Mouse (Mus musculus) heart, adult 18-20 months (tissue): Measurements from ENCODE around the gene Olfr601. TPM values are rescaled to one million over a fixed set of nuclear protein-coding genes. Genes with fewer than 3 reads are reported as not detected.
"Not testable (repeated sequence)": the region's sequence is repeated elsewhere in the genome, so short reads cannot be mapped to it uniquely, and the experiment has no call there.

Experiments
- DNase-seq, 2 experiments: peaks; one replicate each; pipeline ENCODE4 v3.0.0; 2021 to 2022; ENCODE audit warnings: mixed read lengths in 1 of 2
- long read RNA-seq, 2 experiments: library from polyadenylated mRNA; stranded (forward); transcript quantifications; one replicate each; pipeline ENCODE4 v2.0.0; 2021
- total RNA-seq, 2 experiments: library from RNA; stranded (reverse); gene quantifications; 2 replicates each; pipeline ENCODE4 v1.2.3; 2021

Gene Olfr601
- not detected for total RNA-seq
- long read RNA-seq, experiment 1: 0 reads
- long read RNA-seq, experiment 2: 0 reads

DNA sequence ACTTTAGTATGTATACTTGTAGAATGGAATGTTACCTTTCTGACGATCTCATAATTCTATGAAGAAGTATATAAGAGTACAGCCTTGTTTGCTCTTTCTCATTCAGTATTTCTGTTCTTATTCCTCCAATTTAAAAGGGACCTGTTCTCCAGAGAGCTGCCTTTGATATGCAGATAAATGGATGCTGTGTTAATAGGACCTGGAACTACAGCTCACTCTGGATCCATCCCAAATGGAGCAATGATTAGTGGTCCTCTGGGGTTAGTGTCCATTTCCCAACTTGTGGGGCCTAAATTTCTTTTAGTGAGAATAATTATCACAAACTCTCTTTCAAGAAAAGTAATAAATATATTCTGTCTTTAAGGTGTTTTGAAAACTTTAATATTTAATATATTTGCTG, at the start of gene Olfr601:
TSS of gene Olfr601 (minus strand) at position 101 of the 400 bp plus-strand sequence.
- no peak for DNase-seq

DNA sequence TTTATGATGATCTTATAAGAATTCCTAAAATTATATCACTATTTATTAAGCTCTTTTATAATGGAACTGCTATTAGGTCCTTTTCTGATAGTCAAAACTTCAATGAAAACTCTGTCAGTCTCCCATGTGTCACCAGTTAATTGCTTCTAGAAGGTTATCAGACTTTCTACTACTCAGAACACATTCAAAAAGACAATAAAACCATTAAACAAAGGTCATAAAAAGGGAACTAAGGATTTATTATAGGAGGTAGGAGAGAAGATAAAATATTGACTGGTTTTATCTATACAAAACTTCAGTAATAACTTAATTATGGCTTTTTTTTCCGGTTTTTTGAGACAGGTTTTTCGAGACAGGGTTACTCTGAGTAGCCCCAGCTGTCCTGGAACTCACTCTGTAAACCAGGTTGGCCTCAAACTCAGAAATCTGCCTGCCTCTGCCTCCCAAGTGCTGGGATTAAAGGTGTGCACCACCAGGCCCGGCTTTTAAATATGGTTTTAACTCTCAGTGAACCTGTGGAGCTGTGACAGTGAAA, 44.1 kb upstream of the Olfr601 start:
- DNase-seq: not testable (repeated sequence)

DNA sequence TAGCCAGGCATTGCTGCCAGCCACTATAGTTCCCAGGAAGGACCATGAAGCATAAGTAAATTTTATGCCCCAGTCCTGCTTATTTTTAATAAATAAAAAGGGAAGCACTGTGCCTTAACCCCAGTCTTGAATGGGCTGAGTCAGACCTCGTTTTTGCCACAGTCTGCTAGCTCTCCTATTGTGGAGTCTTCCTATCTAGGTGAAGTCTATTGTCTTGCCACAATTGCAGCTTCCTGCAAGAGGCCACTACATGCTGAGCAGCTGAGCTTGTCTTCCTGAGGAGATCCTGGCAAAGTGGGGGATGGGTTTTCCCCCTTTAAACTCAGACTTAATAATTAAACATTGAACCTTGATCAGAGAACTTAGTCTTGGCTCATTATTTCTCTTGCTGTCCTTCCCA, 36.5 kb upstream of the Olfr601 start:
- DNase-seq: no peak

DNA sequence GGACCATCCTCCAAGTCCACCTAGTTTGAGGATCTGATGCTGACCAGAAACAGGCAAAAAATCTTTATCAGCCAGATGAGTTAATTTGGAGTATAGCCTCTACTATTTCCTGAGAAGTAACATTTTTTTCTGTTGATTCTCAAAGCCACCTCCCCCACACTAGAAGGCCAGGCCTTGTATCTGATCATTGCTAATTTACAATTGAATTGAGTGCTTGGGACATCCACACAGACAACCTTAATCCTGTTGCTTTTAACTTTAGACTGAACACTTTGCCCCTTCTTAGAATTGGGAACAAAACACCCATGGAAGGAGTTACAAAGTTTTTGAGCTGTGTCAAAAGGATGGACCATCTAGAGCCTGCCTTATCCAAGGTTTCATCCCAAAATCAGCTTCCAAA, 35.3 kb upstream of the Olfr601 start:
- DNase-seq: no peak

DNA sequence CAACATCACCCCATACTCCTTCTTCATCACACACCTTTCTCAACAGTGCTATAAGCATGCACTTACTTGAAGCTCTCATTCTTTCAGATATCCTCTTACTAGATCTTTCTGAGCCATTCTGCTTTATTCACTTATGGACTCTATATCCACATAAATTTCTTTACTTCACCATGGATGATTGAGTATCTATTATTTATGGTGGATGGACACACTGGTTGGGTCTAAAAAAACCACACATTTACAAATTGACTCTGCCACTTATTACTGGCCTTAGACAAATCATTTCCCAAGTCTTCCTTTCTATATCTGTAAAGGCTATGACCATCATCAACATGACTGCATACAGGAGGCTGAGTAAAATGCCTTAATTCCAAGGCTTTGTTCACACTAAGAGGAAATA, 23.6 kb upstream of the Olfr601 start, which contains the start of gene Olfr603:
TSS of gene Olfr603 (minus strand) at position 101 of the 400 bp plus-strand sequence.
- DNase-seq: no peak

DNA sequence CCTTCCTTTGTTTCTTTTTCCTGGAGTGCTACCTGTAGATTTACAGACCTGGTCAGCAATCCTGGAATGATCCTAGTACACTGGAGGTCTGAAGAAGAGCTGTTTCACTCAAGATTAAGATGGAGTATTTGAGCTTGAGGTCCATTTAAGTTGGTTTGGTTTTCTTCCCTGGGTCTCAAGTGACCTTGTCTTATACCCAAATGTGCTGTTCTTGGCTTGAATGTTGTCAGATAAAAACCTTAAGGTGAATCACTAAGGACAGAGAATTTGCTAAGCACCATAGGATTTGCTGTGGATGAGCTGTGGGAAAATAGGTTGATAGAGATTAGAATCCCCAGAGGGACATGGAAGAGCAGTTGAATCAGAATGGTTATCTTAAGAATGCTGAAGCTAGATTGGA, 12.9 kb downstream of the Olfr601 start, which contains the start of gene Olfr600:
TSS of gene Olfr600 (minus strand) at position 101 of the 400 bp plus-strand sequence.
- no peak for DNase-seq

DNA sequence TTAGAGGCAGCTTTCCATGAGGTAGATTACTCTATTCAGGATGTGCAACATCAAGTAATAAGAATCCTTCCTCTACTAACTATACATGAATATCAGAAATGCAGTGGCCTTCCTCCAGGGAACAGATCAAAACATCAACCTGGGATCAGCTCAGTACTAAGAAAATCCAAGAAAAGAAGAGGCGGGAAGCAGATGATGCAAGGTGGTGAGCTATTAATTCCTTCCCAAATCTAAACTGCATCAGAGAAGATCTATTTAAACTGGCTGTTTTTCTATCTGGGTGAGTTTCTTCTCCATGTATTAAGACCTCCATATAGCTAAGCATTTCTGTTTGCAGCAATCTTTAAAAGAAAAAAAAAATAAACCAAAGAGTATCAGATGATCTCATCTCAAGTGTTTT, 26.8 kb downstream of the Olfr601 start, which contains the start of gene Olfr599:
TSS of gene Olfr599 (plus strand) at position 301 of the 400 bp plus-strand sequence.
- no peak for DNase-seq

DNA sequence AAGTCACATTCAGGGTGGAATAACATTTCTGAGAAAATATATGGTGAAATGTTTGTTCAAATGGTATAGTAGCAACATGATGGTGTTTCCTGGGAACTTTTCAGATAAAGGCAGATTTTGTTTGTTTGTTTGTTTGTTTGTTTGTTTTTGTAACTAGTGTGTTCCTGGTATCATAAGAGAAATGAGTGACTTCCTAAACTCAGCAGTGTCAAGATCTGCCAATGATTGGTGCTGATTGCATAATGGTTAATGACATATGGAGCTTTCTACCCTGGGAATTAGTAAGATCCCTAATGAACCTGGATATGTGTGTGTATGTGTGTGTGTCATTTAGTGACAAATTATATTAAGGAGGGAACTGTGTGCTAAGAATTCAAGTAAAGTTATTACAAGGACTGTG, 39.2 kb downstream of the Olfr601 start, which contains the start of gene Olfr598:
TSS of gene Olfr598 (plus strand) at position 301 of the 400 bp plus-strand sequence.
- DNase-seq: no peak

DNA sequence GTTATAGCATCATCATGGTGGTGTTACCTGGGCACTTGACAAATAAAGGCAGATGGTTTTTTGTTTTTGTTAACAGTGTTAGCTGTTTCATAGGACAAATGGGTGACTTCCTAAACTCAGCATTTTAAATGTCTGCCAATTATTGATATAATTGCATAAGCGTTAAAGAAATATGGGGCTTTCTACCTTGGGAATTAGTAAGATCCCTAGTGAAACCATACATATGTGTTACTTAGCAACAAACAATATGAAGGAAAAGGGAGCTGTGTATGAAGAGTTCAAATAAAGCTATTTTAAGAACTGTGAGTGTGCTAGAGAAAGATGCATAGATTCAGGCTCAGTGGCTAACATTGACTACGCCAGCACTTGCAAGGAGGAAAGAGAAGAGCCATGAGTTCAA, 46.4 kb downstream of the Olfr601 start, which contains the start of gene Olfr597:
TSS of gene Olfr597 (plus strand) at position 301 of the 400 bp plus-strand sequence.
- not testable (repeated sequence) for DNase-seq

Other genes starting within 250 kb of the Olfr601 start
- gene Olfr586, start 237.0 kb downstream of the Olfr601 start, total RNA-seq: not detected
- gene Olfr588-ps1, start 221.8 kb downstream of the Olfr601 start, total RNA-seq: not detected
- gene Olfr589, start 206.3 kb downstream of the Olfr601 start, total RNA-seq: not detected
- gene Olfr591, start 184.3 kb downstream of the Olfr601 start, total RNA-seq: not detected
- gene Olfr592, start 177.9 kb downstream of the Olfr601 start, total RNA-seq: not detected
- gene Olfr593, start 150.8 kb downstream of the Olfr601 start, total RNA-seq: not detected
- gene Olfr594, start 145.7 kb downstream of the Olfr601 start, total RNA-seq: not detected
- gene Usp17ld, start 110.2 kb downstream of the Olfr601 start, total RNA-seq: not detected
- not detected for gene Olfr596, start 57.0 kb downstream of the Olfr601 start, total RNA-seq
- not detected for gene Olfr597, start 46.3 kb downstream of the Olfr601 start, total RNA-seq
- not detected for gene Olfr598, start 39.1 kb downstream of the Olfr601 start, total RNA-seq
- gene Olfr599, start 26.7 kb downstream of the Olfr601 start, total RNA-seq: not detected
- gene Olfr600, start 13.0 kb downstream of the Olfr601 start, total RNA-seq: not detected
- gene Olfr603, start 23.5 kb upstream of the Olfr601 start, total RNA-seq: not detected
- gene Usp17lc, start 52.4 kb upstream of the Olfr601 start, total RNA-seq: not detected
- gene Olfr605, start 82.8 kb upstream of the Olfr601 start, total RNA-seq: not detected
- not detected for gene Olfr606, start 86.4 kb upstream of the Olfr601 start, total RNA-seq
- not detected for gene Olfr607, start 101.5 kb upstream of the Olfr601 start, total RNA-seq
- not detected for gene Olfr608, start 107.2 kb upstream of the Olfr601 start, total RNA-seq
- gene Olfr609, start 135.4 kb upstream of the Olfr601 start, total RNA-seq: not detected
- gene Olfr610, start 149.5 kb upstream of the Olfr601 start, total RNA-seq: not detected
- gene Olfr611, start 158.2 kb upstream of the Olfr601 start, total RNA-seq: not detected
- not detected for gene Olfr612, start 180.1 kb upstream of the Olfr601 start, total RNA-seq
- not detected for gene Olfr613, start 185.4 kb upstream of the Olfr601 start, total RNA-seq
- gene Olfr615, start 193.4 kb upstream of the Olfr601 start, total RNA-seq: not detected
- gene Olfr616, start 206.5 kb upstream of the Olfr601 start, total RNA-seq: not detected
- not detected for gene Olfr617, start 210.4 kb upstream of the Olfr601 start, total RNA-seq
- not detected for gene Olfr618, start 227.4 kb upstream of the Olfr601 start, total RNA-seq
- not detected for gene Olfr619, start 237.9 kb upstream of the Olfr601 start, total RNA-seq
- not detected for gene Olfr620, start 249.9 kb upstream of the Olfr601 start, total RNA-seq